Comparison of ENCODE assay signal across 8 mouse cellular contexts in the genomic region with DNA sequence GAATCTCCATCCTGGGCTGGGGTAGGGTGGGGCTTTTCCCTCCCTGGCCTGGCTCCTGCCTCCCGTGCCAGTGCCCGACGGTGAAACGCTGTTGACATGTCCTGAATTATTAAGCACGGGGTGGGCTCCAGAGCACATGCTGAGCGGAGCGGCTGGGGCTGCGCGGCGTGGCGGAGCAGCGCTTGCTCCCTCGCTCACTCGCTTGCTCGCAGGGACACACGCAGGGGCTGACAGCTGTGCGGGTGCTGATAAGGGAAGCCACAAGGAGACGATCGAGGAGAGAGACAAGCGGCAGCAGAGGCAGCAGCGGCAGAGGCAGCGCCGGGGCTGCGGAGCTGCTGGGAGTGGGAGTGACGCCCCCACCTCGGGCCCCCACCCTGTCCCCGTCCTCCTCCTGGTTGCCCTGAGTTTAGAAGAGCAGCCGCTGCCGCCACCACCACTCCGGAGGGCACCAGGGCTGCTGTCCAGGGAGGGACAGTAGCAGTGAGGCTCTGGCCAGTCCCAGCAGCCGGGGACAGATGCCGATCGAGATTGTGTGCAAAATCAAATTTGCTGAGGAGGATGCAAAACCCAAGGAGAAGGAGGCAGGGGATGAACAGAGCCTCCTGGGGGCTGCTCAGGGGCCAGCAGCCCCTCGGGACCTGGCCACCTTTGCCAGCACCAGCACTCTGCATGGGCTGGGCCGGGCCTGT. TPM values are rescaled to one million over a fixed set of nuclear protein-coding genes. Genes with fewer than 3 reads are reported as not detected.
DNase-seq lines count a peak whose midpoint lies in the region; ATAC-seq and TF ChIP-seq lines count a peak whose summit lies in the region.

A gene (plus strand): TSS at position 123 of the 692 bp plus-strand sequence.

- no peaks in the 10 kb centered on the region for H3K9me3 ChIP-seq in kidney, postnatal 0 days (replicated peaks; ENCODE audit: low read length)
- H3K9me3 ChIP-seq in hindbrain, embryonic 16.5 days (ENCODE audit: control insufficient read depth, low read length), result no peaks in the 10 kb centered on the region
- no peaks in the 10 kb centered on the region for H3K9me3 ChIP-seq in midbrain, embryonic 11.5 days (ENCODE audit: control insufficient read depth, low read length)

- peak within 1 kb of the TSS; percentile 16; the same call in 1 of the 2 replicates for H3K4me3 ChIP-seq in kidney, postnatal 0 days (replicated peaks; ENCODE audit: low read depth, low read length)
- peak within 1 kb of the TSS; percentile 22 for H3K4me3 ChIP-seq in cortical plate, adult 2 months (ENCODE audit: insufficient read depth, low read length)
- H3K4me3 ChIP-seq in hindbrain, embryonic 16.5 days (ENCODE audit: low read length), result peak within 1 kb of the TSS; percentile 42
- H3K4me3 ChIP-seq in midbrain, embryonic 11.5 days (ENCODE audit: low read depth, low read length), result peak within 1 kb of the TSS; percentile 37

- DNase-seq in kidney, postnatal 0 days (ENCODE audit: low spot score), result peak; percentile 45
- DNase-seq in kidney, postnatal 36 days, result no peak
- peak; percentile 95 for DNase-seq in midbrain, embryonic 11.5 days (ENCODE audit: low spot score, missing footprints)
- DNase-seq in thymus, adult 18-20 months, result no peak
- DNase-seq in kidney, postnatal 25 days, result no peak

- peaks cover 27% of the 10 kb centered on the region for H3K27me3 ChIP-seq in kidney, postnatal 0 days (ENCODE audit: insufficient read depth, low read length)
- peaks cover 4% of the 10 kb centered on the region for H3K27me3 ChIP-seq in hindbrain, embryonic 16.5 days (replicated peaks; ENCODE audit: control insufficient read depth, insufficient read depth, low read length)
- peaks cover 26% of the 10 kb centered on the region for H3K27me3 ChIP-seq in midbrain, embryonic 11.5 days (ENCODE audit: control insufficient read depth, insufficient read depth, low read length)

- H3K27ac ChIP-seq in kidney, postnatal 0 days, result no peak within 1 kb of the TSS
- H3K27ac ChIP-seq in cortical plate, adult 2 months (ENCODE audit: insufficient read depth, low read length), result no peak within 1 kb of the TSS
- H3K27ac ChIP-seq in hindbrain, embryonic 16.5 days (ENCODE audit: low read depth, low read length), result peak within 1 kb of the TSS; percentile 51
- H3K27ac ChIP-seq in midbrain, embryonic 11.5 days (ENCODE audit: low read depth, low read length), result peak within 1 kb of the TSS; percentile 69

- peaks cover 43% of the 10 kb centered on the region for H3K4me1 ChIP-seq in kidney, postnatal 0 days (replicated peaks; ENCODE audit: insufficient read depth, low read length)
- no peaks in the 10 kb centered on the region for H3K4me1 ChIP-seq in cortical plate, adult 2 months (ENCODE audit: control insufficient read depth, insufficient read depth, low read length)
- peaks cover 55% of the 10 kb centered on the region for H3K4me1 ChIP-seq in hindbrain, embryonic 16.5 days (ENCODE audit: control insufficient read depth, insufficient read depth, low read depth, low read length)
- H3K4me1 ChIP-seq in midbrain, embryonic 11.5 days (ENCODE audit: control insufficient read depth, insufficient read depth, low read length), result peaks cover 67% of the 10 kb centered on the region

- H3K4me2 ChIP-seq in kidney, postnatal 0 days (ENCODE audit: low read length), result peak within 1 kb of the TSS; percentile 47
- H3K4me2 ChIP-seq in hindbrain, embryonic 16.5 days (ENCODE audit: low read length), result peak within 1 kb of the TSS; percentile 77
- peak within 1 kb of the TSS; percentile 56 for H3K4me2 ChIP-seq in midbrain, embryonic 11.5 days

- 0 out of 2 replicates have a peak, but pooled peaks have one; percentile 22 for TF ChIP-seq POLR2A in cortical plate, adult 2 months (IDR thresholded peaks at IDR 0.05; ENCODE audit: extremely low read depth, insufficient read depth, low read length)

- H3K36me3 ChIP-seq in kidney, postnatal 0 days (ENCODE audit: insufficient read depth, low read length), result no peaks in the 10 kb centered on the region
- H3K36me3 ChIP-seq in hindbrain, embryonic 16.5 days (ENCODE audit: control insufficient read depth, insufficient read depth, low read length), result no peaks in the 10 kb centered on the region
- no peaks in the 10 kb centered on the region for H3K36me3 ChIP-seq in midbrain, embryonic 11.5 days (ENCODE audit: control insufficient read depth, insufficient read depth, low read length)

- H3K9ac ChIP-seq in kidney, postnatal 0 days (ENCODE audit: low read depth, low read length), result peak within 1 kb of the TSS; percentile 40; the same call in 1 of the 2 replicates
- peak within 1 kb of the TSS; percentile 68 for H3K9ac ChIP-seq in hindbrain, embryonic 16.5 days (ENCODE audit: low read depth, low read length)
- H3K9ac ChIP-seq in midbrain, embryonic 11.5 days (ENCODE audit: low read length), result peak within 1 kb of the TSS; percentile 61

- no peak for ATAC-seq in kidney, postnatal 0 days (replicated peaks; ENCODE audit: low FRiP score, low read depth)
- 0 out of 2 replicates have a peak, but pooled peaks have one; percentile 9 for ATAC-seq in hindbrain, embryonic 16.5 days
- no peak for ATAC-seq in midbrain, embryonic 11.5 days (ENCODE audit: low FRiP score)
- ATAC-seq in cerebellum, adult (ENCODE audit: insufficient number of reproducible peaks, low FRiP score, low TSS enrichment), result no peak

- no peak for TF ChIP-seq CTCF in kidney, postnatal 0 days (IDR thresholded peaks at IDR 0.05; ENCODE audit: low read depth)
- TF ChIP-seq CTCF in cortical plate, adult 2 months (IDR thresholded peaks at IDR 0.05; ENCODE audit: extremely low read depth, insufficient read depth, low read length), result no peak

- WGBS in kidney, postnatal 0 days, result 4% methylated on average over 35 of the region's 35 CpGs
- 1% methylated on average over 35 of the region's 35 CpGs for WGBS in hindbrain, embryonic 16.5 days
- WGBS in midbrain, embryonic 11.5 days, result 2% methylated on average over 35 of the region's 35 CpGs

RNA-seq across cellular contexts. Expression of the gene that starts here (rescaled TPM):
- polyA plus RNA-seq in kidney, postnatal 0 days (2015; fragmentation: Nextera tagmentation; extraction: Ambion mirVana), result 0.40 and 0.45 TPM in 2 replicates
- polyA plus RNA-seq in cortical plate, adult 2 months (2012; rRNA removed), result 4.6 and 8.3 TPM in 2 replicates
- polyA plus RNA-seq in hindbrain, embryonic 16.5 days (2015; fragmentation: Nextera tagmentation; extraction: Ambion mirVana), result 20.3 and 21.6 TPM in 2 replicates
- polyA plus RNA-seq in midbrain, embryonic 11.5 days (2014; fragmentation: Nextera tagmentation; extraction: Ambion mirVana), result 4.6 and 5.9 TPM in 2 replicates

Comparison
In these comparisons a context has a peak if more than half of its experiments do, and no peak if none do; other contexts are left out.
1. Peak in DNase-seq, H3K4me3 ChIP-seq, H3K9ac ChIP-seq and H3K4me2 ChIP-seq in kidney, postnatal 0 days; RNA of the gene not detected or under 1 TPM.
2. H3K27ac ChIP-seq: peak in hindbrain, embryonic 16.5 days (single experiment) and midbrain, embryonic 11.5 days (single experiment); none in kidney, postnatal 0 days (single experiment) and cortical plate, adult 2 months (single experiment).
3. Peak in every context shown above with its lines, with median percentiles within 50 percentile points of each other: H3K4me2 ChIP-seq, H3K4me3 ChIP-seq and H3K9ac ChIP-seq.